Mouse (Mus musculus) fibroblast of lung, adult 2 months (primary cell): ENCODE measurements at regions not wholly inside any gene's neighbourhood (a gene's known extent, or its start where the extent isn't known, plus 50 kb on each side); places are given as distances from the start of the nearest gene placed in this dataset.
A peak's percentile ranks its signal among the peaks of the same experiment; 100 is the strongest.

Source experiments
- DNase-seq: peaks from one replicate; pipeline ENCODE4 v3.0.0-alpha.2; 2011; ENCODE audit warnings: low read depth

- no peak for DNase-seq
Measured at GRCm38 (mm10) chr13:18063677-18064076, 70.5 kb upstream of the Yae1d1 start.

- DNase-seq, result no peak
Measured at GRCm38 (mm10) chr13:18060265-18060664, 67.1 kb upstream of the Yae1d1 start.

GRCm38 (mm10) chr13:18057231-18057912 is 64.2 kb upstream of the Yae1d1 start:
- peak; percentile 44 for DNase-seq

- DNase-seq, result no peak
Measured at GRCm38 (mm10) chr13:18056816-18057215, 63.7 kb upstream of the Yae1d1 start.

GRCm38 (mm10) chr13:18043154-18043553 is 50.0 kb upstream of the Yae1d1 start:
- DNase-seq, result no peak
